Mouse (Mus musculus) G1E (cell line): ENCODE data around the gene Fance. TPM values are rescaled to one million over a fixed set of nuclear protein-coding genes. Genes with fewer than 3 reads are reported as not detected.

Source experiments
- ATAC-seq: 2 replicates; pipeline ENCODE4 v1.8.0; 2016; ENCODE audit warnings: mild to moderate bottlenecking; ENCODE audit not compliant: insufficient number of reproducible peaks, poor library complexity, low FRiP score, severe bottlenecking; ENCODE audit errors: extremely low read depth
- DNase-seq: peaks from one replicate; pipeline ENCODE4 v3.0.0; 2012; ENCODE audit warnings: low spot score
- H3K27me3 ChIP-seq: 2 replicates; pipeline ENCODE4 v1.6.1; 2012; ENCODE audit warnings: mild to moderate bottlenecking, low read length, inconsistent platforms; ENCODE audit not compliant: insufficient read depth
- H3K36me3 ChIP-seq: replicated peaks from 2 replicates; pipeline ENCODE3; 2012; ENCODE audit warnings: mild to moderate bottlenecking, inconsistent platforms
- H3K4me1 ChIP-seq: 2 replicates; pipeline ENCODE4 v1.6.1; 2012; ENCODE audit warnings: low read depth, low read length, inconsistent platforms, mixed read lengths; ENCODE audit not compliant: insufficient read depth
- H3K4me3 ChIP-seq: 2 replicates; pipeline ENCODE4 v1.5.1; 2012; ENCODE audit warnings: low read depth, mild to moderate bottlenecking, inconsistent platforms, low read length, moderate library complexity, mixed read lengths
- H3K9me3 ChIP-seq: replicated peaks from 2 replicates; pipeline ENCODE4 v1.6.1; 2012; ENCODE audit warnings: inconsistent platforms
- CTCF ChIP-seq: IDR thresholded peaks from 2 replicates; pipeline ENCODE4 v1.5.1; 2012; ENCODE audit warnings: low read depth, low read length, inconsistent platforms, mixed read lengths
- GATA1 ChIP-seq: IDR thresholded peaks from 2 replicates; pipeline ENCODE4 v1.6.1; 2012; ENCODE audit warnings: borderline replicate concordance, low read length, inconsistent platforms, mixed read lengths
- GATA2 ChIP-seq: IDR thresholded peaks from 2 replicates; pipeline ENCODE4 v1.6.1; 2012; ENCODE audit warnings: low read depth, low read length, inconsistent platforms, borderline replicate concordance
- POLR2AphosphoS5 ChIP-seq: IDR thresholded peaks from 2 replicates; pipeline ENCODE4 v1.6.1; 2012; ENCODE audit warnings: low read depth, low read length, inconsistent platforms; ENCODE audit not compliant: insufficient replicate concordance
- TAL1 ChIP-seq: conservative IDR thresholded peaks from 2 replicates; pipeline ENCODE4 v1.6.1; 2012; ENCODE audit warnings: low read depth, low read length, inconsistent platforms, mixed read lengths
- polyA plus RNA-seq: library from polyadenylated mRNA; stranded (reverse); fragments of >175 nt; gene quantifications from 2 replicates; pipeline ENCODE4 v1.2.3, GENCODE M21; 2012
- total RNA-seq, 2 experiments: library from RNA; stranded (forward) in 1 of 2; stranded (reverse) in 1 of 2; fragments of 200-1000 nt in 1 of 2; fragments of >200 nt in 1 of 2; fragmentation: Nextera tagmentation in 1 of 2; gene quantifications; 2 replicates each; pipeline ENCODE4 v1.2.3; 2014 to 2017

Fance gene
- total and polyA plus RNA-seq, 3 experiments = 33.9 to 79.0 (median 50.1) TPM

GRCm38 (mm10) chr17:28341091-28341490 lies 27.8 kb downstream of the Fance start:
- Histone ChIP-seq H3K4me3 (peak overlapping the region; percentile 58; the same call in 1 of the 2 replicates), H3K4me1 (peaks cover 61% of the 10 kb centered on the region), H3K36me3 (peaks cover 17% of the 10 kb centered on the region), H3K27me3 (peaks cover 41% of the 10 kb centered on the region), H3K9me3 (peaks cover 5% of the 10 kb centered on the region)
- DNase-seq (peak; percentile 86), ATAC-seq (no peak)
- TF ChIP-seq GATA2 (no peak), TAL1 (no peak), GATA1 (no peak), POLR2AphosphoS5 (no peak), CTCF (no peak)

GRCm38 (mm10) chr17:28344050-28344607 lies 30.8 kb downstream of the Fance start:
- no peak overlapping the region for H3K4me3 ChIP-seq
- H3K9me3 ChIP-seq = peaks cover 5% of the 10 kb centered on the region
- H3K36me3 ChIP-seq = peaks cover 9% of the 10 kb centered on the region
- H3K27me3 ChIP-seq = peaks cover 58% of the 10 kb centered on the region
- no peak for TF ChIP-seq TAL1
- ATAC-seq = no peak
- peaks cover 43% of the 10 kb centered on the region for H3K4me1 ChIP-seq
- no peak for DNase-seq

- Histone ChIP-seq H3K27me3 (peaks cover 63% of the 10 kb centered on the region), H3K9me3 (peaks cover 3% of the 10 kb centered on the region), H3K36me3 (peaks cover 7% of the 10 kb centered on the region), H3K4me3 (no peak overlapping the region), H3K4me1 (peaks cover 44% of the 10 kb centered on the region)
- TF ChIP-seq GATA2 (no peak), CTCF (no peak), TAL1 (no peak), GATA1 (no peak), POLR2AphosphoS5 (no peak)
- no peak for ATAC-seq
- no peak for DNase-seq
Measured at GRCm38 (mm10) chr17:28344670-28345069, 31.4 kb downstream of the Fance start.

- Histone ChIP-seq H3K36me3 (peaks cover 4% of the 10 kb centered on the region), H3K27me3 (peaks cover 67% of the 10 kb centered on the region), H3K9me3 (no peaks in the 10 kb centered on the region), H3K4me1 (peaks cover 42% of the 10 kb centered on the region), H3K4me3 (no peak overlapping the region; the same call in 1 of the 2 replicates)
- ATAC-seq (no peak), DNase-seq (no peak)
- no peak for TF ChIP-seq TAL1
- no peak for TF ChIP-seq POLR2AphosphoS5
- TF ChIP-seq CTCF = no peak
- no peak for TF ChIP-seq GATA1
- no peak for TF ChIP-seq GATA2
Measured at GRCm38 (mm10) chr17:28345271-28345721, 32.0 kb downstream of the Fance start.

GRCm38 (mm10) chr17:28345882-28346281 lies 32.6 kb downstream of the Fance start:
- DNase-seq (no peak), ATAC-seq (no peak)
- peaks cover 39% of the 10 kb centered on the region for H3K4me1 ChIP-seq
- H3K4me3 ChIP-seq = no peak overlapping the region
- peaks cover 4% of the 10 kb centered on the region for H3K36me3 ChIP-seq
- H3K9me3 ChIP-seq = no peaks in the 10 kb centered on the region
- H3K27me3 ChIP-seq = peaks cover 68% of the 10 kb centered on the region
- TF ChIP-seq GATA2 (no peak), GATA1 (no peak), TAL1 (no peak), POLR2AphosphoS5 (no peak), CTCF (no peak)

GRCm38 (mm10) chr17:28347327-28347726 lies 34.0 kb downstream of the Fance start:
- Histone ChIP-seq H3K4me1 (peaks cover 44% of the 10 kb centered on the region), H3K27me3 (peaks cover 72% of the 10 kb centered on the region), H3K9me3 (no peaks in the 10 kb centered on the region), H3K4me3 (no peak overlapping the region), H3K36me3 (peaks cover 4% of the 10 kb centered on the region)
- TF ChIP-seq POLR2AphosphoS5 (no peak), TAL1 (no peak), GATA1 (no peak), CTCF (no peak), GATA2 (no peak)
- DNase-seq (no peak), ATAC-seq (no peak)
